In genomic region chr1:59316386-59317051, GRCm38 (mm10) we compare ENCODE assay signal across 8 mouse cellular contexts. TPM values are rescaled to one million over a fixed set of nuclear protein-coding genes. Genes with fewer than 3 reads are reported as not detected.
DNase-seq lines count a peak whose midpoint lies in the region; ATAC-seq and TF ChIP-seq lines count a peak whose summit lies in the region.

No protein-coding gene starts in this region.

- no peak overlapping the region for H3K27ac ChIP-seq in left cerebral cortex, adult 2 months
- H3K27ac ChIP-seq in forebrain, embryonic 12.5 days, result peak overlapping the region; percentile 60
- H3K27ac ChIP-seq in kidney, postnatal 0 days, result no peak overlapping the region
- no peak overlapping the region for H3K27ac ChIP-seq in midbrain, embryonic 12.5 days (replicated peaks)

- peaks cover 38% of the 10 kb centered on the region for H3K4me1 ChIP-seq in forebrain, embryonic 12.5 days
- H3K4me1 ChIP-seq in kidney, postnatal 0 days (replicated peaks; ENCODE audit: insufficient read depth, low read length), result 0 out of 2 replicates have a peak, but pooled peaks cover 7% of the 10 kb centered on the region
- peaks cover 38% of the 10 kb centered on the region for H3K4me1 ChIP-seq in midbrain, embryonic 12.5 days

- no peak for TF ChIP-seq POLR2A in brain, embryonic 14.5 days (IDR thresholded peaks at IDR 0.05; ENCODE audit: borderline replicate concordance, extremely low read depth, insufficient read depth, insufficient read length, poor library complexity, severe bottlenecking)

- intact Hi-C loops in left cerebral cortex, adult 2 months (cut with DNase I), result loop anchor here (1.0 to 2.0 kb wide), 3 partner anchors 166 to 307 kb away; partner anchors contain the start of gene Fzd7

- WGBS in forebrain, embryonic 12.5 days, result 2% methylated on average over 6 of the region's 6 CpGs
- 26% methylated on average over 6 of the region's 6 CpGs for WGBS in kidney, postnatal 0 days
- 1% methylated on average over 6 of the region's 6 CpGs for WGBS in midbrain, embryonic 12.5 days

- H3K36me3 ChIP-seq in forebrain, embryonic 12.5 days (replicated peaks), result no peaks in the 10 kb centered on the region
- H3K36me3 ChIP-seq in kidney, postnatal 0 days (ENCODE audit: insufficient read depth, low read length), result no peaks in the 10 kb centered on the region
- no peaks in the 10 kb centered on the region for H3K36me3 ChIP-seq in midbrain, embryonic 12.5 days

- H3K27me3 ChIP-seq in forebrain, embryonic 12.5 days, result peaks cover 62% of the 10 kb centered on the region
- H3K27me3 ChIP-seq in kidney, postnatal 0 days (ENCODE audit: insufficient read depth, low read length), result no peaks in the 10 kb centered on the region
- peaks cover 61% of the 10 kb centered on the region for H3K27me3 ChIP-seq in midbrain, embryonic 12.5 days

- no peak for DNase-seq in left cerebral cortex, adult 2 months (ENCODE audit: extremely low spot score in 1 of 2, low spot score in 2 of 2)
- DNase-seq in left cerebral cortex, adult 8-10 months (ENCODE audit: low spot score in 2 of 2), result no peak
- peak; percentile 90 for DNase-seq in brain, embryonic 14.5 days (ENCODE audit: low read depth)
- peak; percentile 89 for DNase-seq in kidney, postnatal 0 days (ENCODE audit: low spot score)
- DNase-seq in urinary bladder, adult 18-20 months (ENCODE audit: low spot score in 2 of 2), result no peak
- no peak for DNase-seq in ovary, postnatal 36 days (ENCODE audit: low spot score)

- TF ChIP-seq CTCF in left cerebral cortex, adult 2 months (IDR thresholded peaks at IDR 0.05), result peak; percentile 71
- TF ChIP-seq CTCF in brain, embryonic 14.5 days (IDR thresholded peaks at IDR 0.05; ENCODE audit: borderline replicate concordance, extremely low read depth, insufficient read depth, insufficient read length), result peak; percentile 50; the same call in 1 of the 2 replicates
- TF ChIP-seq CTCF in kidney, postnatal 0 days (IDR thresholded peaks at IDR 0.05; ENCODE audit: low read depth), result peak; percentile 89

- H3K9me3 ChIP-seq in forebrain, embryonic 12.5 days, result no peaks in the 10 kb centered on the region
- no peaks in the 10 kb centered on the region for H3K9me3 ChIP-seq in kidney, postnatal 0 days (replicated peaks; ENCODE audit: low read length)
- H3K9me3 ChIP-seq in midbrain, embryonic 12.5 days, result no peaks in the 10 kb centered on the region

- ATAC-seq in forebrain, embryonic 12.5 days (ENCODE audit: low FRiP score), result peak; percentile 73
- ATAC-seq in kidney, postnatal 0 days (replicated peaks; ENCODE audit: low FRiP score, low read depth), result no peak
- peak; percentile 47 for ATAC-seq in midbrain, embryonic 12.5 days (ENCODE audit: low FRiP score, low read depth)

- H3K9ac ChIP-seq in forebrain, embryonic 12.5 days, result no peak overlapping the region
- no peak overlapping the region for H3K9ac ChIP-seq in kidney, postnatal 0 days (ENCODE audit: low read depth, low read length)
- H3K9ac ChIP-seq in midbrain, embryonic 12.5 days (replicated peaks), result no peak overlapping the region

- H3K4me3 ChIP-seq in left cerebral cortex, adult 2 months, result peak overlapping the region; percentile 19; the same call in 1 of the 2 replicates
- no peak overlapping the region for H3K4me3 ChIP-seq in forebrain, embryonic 12.5 days (replicated peaks)
- H3K4me3 ChIP-seq in kidney, postnatal 0 days (replicated peaks; ENCODE audit: low read depth, low read length), result no peak overlapping the region
- no peak overlapping the region for H3K4me3 ChIP-seq in midbrain, embryonic 12.5 days

- peak overlapping the region; percentile 33 for H3K4me2 ChIP-seq in forebrain, embryonic 12.5 days
- H3K4me2 ChIP-seq in kidney, postnatal 0 days (ENCODE audit: low read length), result peak overlapping the region; percentile 27; the same call in 1 of the 2 replicates
- peak overlapping the region; percentile 23 for H3K4me2 ChIP-seq in midbrain, embryonic 12.5 days (replicated peaks)

RNA-seq across cellular contexts. Expression of gene Cdk15, which starts 59.8 kb away (rescaled TPM):
- under 1 TPM; 0.58 to 0.68 TPM for total RNA-seq in left cerebral cortex, adult 2 months (2021)
- total RNA-seq in left cerebral cortex, adult 8-10 months (2022), result 1 to 10 TPM in 1 of 4 experiments, under 1 TPM in 3; 0.30 to 1.3 (median 0.66) TPM
- 0.30 and 0.41 TPM in 2 replicates for polyA plus RNA-seq in brain, embryonic 14.5 days (2012; rRNA removed)
- polyA plus RNA-seq in forebrain, embryonic 12.5 days (2016; fragmentation: Nextera tagmentation; extraction: Ambion mirVana), result 0.13 and 0.37 TPM in 2 replicates
- 0.84 and 0.89 TPM in 2 replicates for polyA plus RNA-seq in kidney, postnatal 0 days (2015; fragmentation: Nextera tagmentation; extraction: Ambion mirVana)
- polyA plus RNA-seq in midbrain, embryonic 12.5 days (2016; fragmentation: Nextera tagmentation; extraction: Ambion mirVana), result 0.21 and 0.28 TPM in 2 replicates

Comparison
In these comparisons a context has a peak if more than half of its experiments do, and no peak if none do; other contexts are left out.
1. DNase-seq: peak in brain, embryonic 14.5 days (single experiment) and kidney, postnatal 0 days (single experiment); none in left cerebral cortex, adult 2 months (0 of 2), left cerebral cortex, adult 8-10 months (0 of 2), urinary bladder, adult 18-20 months (0 of 2) and ovary, postnatal 36 days (single experiment).
2. Peak in every context shown above with its lines, with median percentiles within 50 percentile points of each other: CTCF ChIP-seq and H3K4me2 ChIP-seq.